34 mouse cellular contexts compared by ENCODE assay signal in genomic region chr8:119548560-119549113, GRCm38 (mm10). TPM values are rescaled to one million over a fixed set of nuclear protein-coding genes. Genes with fewer than 3 reads are reported as not detected.
A peak's percentile ranks its signal among the peaks of the same experiment; 100 is the strongest.
DNase-seq lines count a peak whose midpoint lies in the region; ATAC-seq and TF ChIP-seq lines count a peak whose summit lies in the region.
"Had no signal": no experiment of that assay in that cellular context is flagged by ENCODE, and none has a peak within 500 bp of the region (broad histone marks: within the 10 kb centered on the region; RNA-seq: fewer than 3 reads in every experiment).

No protein-coding gene starts in this region.

- peaks cover 6% of the 10 kb centered on the region; the same call in 1 of the 2 replicates for H3K36me3 ChIP-seq in stomach, postnatal 0 days (ENCODE audit: control insufficient read depth, insufficient read depth, low read length)

- DNase-seq in 416B (ENCODE audit: low read depth), result peak; percentile 21
- peak; percentile 37 for DNase-seq in gonadal fat pad, adult 2 months (ENCODE audit: low read depth)
- DNase-seq in stomach, postnatal 0 days (ENCODE audit: low spot score), result no peak
- no peak for DNase-seq in adrenal gland, postnatal 10 days
- no peak for DNase-seq in gastrocnemius, postnatal 25 days
- DNase-seq: adrenal gland, adult 8-10 months; cerebellum, adult 8-10 months; cerebellum, postnatal 25 days; heart, adult 11 months; heart, postnatal 36 days; kidney, adult 18-20 months; kidney, postnatal 4 days; layer of hippocampus, postnatal 36 days; liver; lung, adult 2 months; lung, postnatal 14 days; midbrain, embryonic 14.5 days; spleen, adult 18-20 months had no signal

- 49% methylated on average over 7 of the region's 7 CpGs for WGBS in stomach, postnatal 0 days

- H3K27ac ChIP-seq in stomach, postnatal 0 days (replicated peaks), result 0 out of 2 replicates have a peak overlapping the region, but pooled peaks have one; percentile 18
- H3K27ac ChIP-seq: forebrain, embryonic 10.5 days; forebrain, embryonic 15.5 days; heart, embryonic 10.5 days; hindbrain, embryonic 12.5 days; hindbrain, postnatal 0 days; liver, embryonic 14.5 days had no signal

- TF ChIP-seq CTCF in stomach, postnatal 0 days (IDR thresholded peaks at IDR 0.05; ENCODE audit: low read depth), result no peak

- H3K4me2 ChIP-seq in stomach, postnatal 0 days (replicated peaks; ENCODE audit: low read depth), result no peak overlapping the region
- H3K4me2 ChIP-seq: forebrain, embryonic 15.5 days; hindbrain, embryonic 12.5 days had no signal

- no peaks in the 10 kb centered on the region for H3K27me3 ChIP-seq in stomach, postnatal 0 days (ENCODE audit: control insufficient read depth, insufficient read depth, low read length)
- H3K27me3 ChIP-seq: forebrain, embryonic 15.5 days; hindbrain, embryonic 12.5 days had no signal

- TF ChIP-seq EP300 in stomach, postnatal 0 days (optimal IDR thresholded peaks at IDR 0.05), result no peak

- peak; percentile 11 for ATAC-seq in CD4-positive, CD25-positive, alpha-beta regulatory T cell, adult 4 months
- no peak for ATAC-seq in stomach, postnatal 0 days (ENCODE audit: low FRiP score, low TSS enrichment)
- ATAC-seq: forebrain, embryonic 15.5 days; hindbrain, postnatal 0 days had no signal

- H3K4me3 ChIP-seq in stomach, postnatal 0 days (ENCODE audit: low read depth, low read length), result no peak overlapping the region
- H3K4me3 ChIP-seq: forebrain, embryonic 10.5 days; forebrain, embryonic 15.5 days; heart, embryonic 10.5 days; hindbrain, embryonic 12.5 days had no signal

- peaks cover 2% of the 10 kb centered on the region; the same call in 1 of the 2 replicates for H3K4me1 ChIP-seq in stomach, postnatal 0 days (replicated peaks; ENCODE audit: control insufficient read depth, insufficient read depth)
- H3K4me1 ChIP-seq: forebrain, embryonic 15.5 days had no signal

- no peak overlapping the region for H3K9ac ChIP-seq in stomach, postnatal 0 days (ENCODE audit: low read length)
- H3K9ac ChIP-seq: forebrain, embryonic 15.5 days; hindbrain, embryonic 12.5 days; liver, embryonic 14.5 days had no signal

- no peaks in the 10 kb centered on the region for H3K9me3 ChIP-seq in stomach, postnatal 0 days (ENCODE audit: control insufficient read depth, low read length)
- H3K9me3 ChIP-seq: forebrain, embryonic 10.5 days; forebrain, embryonic 15.5 days; heart, embryonic 10.5 days; hindbrain, embryonic 12.5 days had no signal

RNA-seq across cellular contexts. Expression of gene Mbtps1, which starts 9.9 kb away (rescaled TPM):
- polyA plus RNA-seq in CD4-positive, CD25-positive, alpha-beta regulatory T cell, adult 4 months (2017; shearing (Covaris generic)), result 10 to 100 TPM; 45.9 to 90.2 TPM
- 103 and 107 TPM in 2 replicates for polyA plus RNA-seq in gonadal fat pad, adult 2 months (2012; rRNA removed)
- 37.1 and 38.4 TPM in 2 replicates for polyA plus RNA-seq in stomach, postnatal 0 days (2015; fragmentation: Nextera tagmentation; extraction: Ambion mirVana)
- 100 to 1,000 TPM; 103 to 114 TPM for total RNA-seq in adrenal gland, postnatal 10 days (2021)
- 10 to 100 TPM; 26.7 to 27.0 TPM for total RNA-seq in gastrocnemius, postnatal 25 days (2021)

RNA-seq across cellular contexts. Expression of gene Hsdl1, which starts 26.3 kb away (rescaled TPM):
- polyA plus RNA-seq in CD4-positive, CD25-positive, alpha-beta regulatory T cell, adult 4 months (2017; shearing (Covaris generic)), result 10 to 100 TPM; 68.3 to 83.5 TPM
- polyA plus RNA-seq in gonadal fat pad, adult 2 months (2012; rRNA removed), result 26.2 and 28.6 TPM in 2 replicates
- 21.3 and 21.4 TPM in 2 replicates for polyA plus RNA-seq in stomach, postnatal 0 days (2015; fragmentation: Nextera tagmentation; extraction: Ambion mirVana)
- 10 to 100 TPM; 24.8 to 28.0 TPM for total RNA-seq in adrenal gland, postnatal 10 days (2021)
- 10 to 100 TPM; 11.2 to 13.3 TPM for total RNA-seq in gastrocnemius, postnatal 25 days (2021)

RNA-seq across cellular contexts. Expression of gene Dnaaf1, which starts 26.4 kb away (rescaled TPM):
- not detected for polyA plus RNA-seq in CD4-positive, CD25-positive, alpha-beta regulatory T cell, adult 4 months (2017; shearing (Covaris generic))
- polyA plus RNA-seq in gonadal fat pad, adult 2 months (2012; rRNA removed), result 2.0 and 4.0 TPM in 2 replicates
- polyA plus RNA-seq in stomach, postnatal 0 days (2015; fragmentation: Nextera tagmentation; extraction: Ambion mirVana), result 0.24 and 0.30 TPM in 2 replicates
- not detected for total RNA-seq in adrenal gland, postnatal 10 days (2021)
- not detected for total RNA-seq in gastrocnemius, postnatal 25 days (2021)
- total RNA-seq: adrenal gland, adult 8-10 months; gastrocnemius, adult 8-10 months; heart, postnatal 36 days; hindbrain, postnatal 0 days; left cerebral cortex, postnatal 10 days; monocyte, adult 5-6 weeks; neutrophil, adult 5-6 weeks had no signal
- polyA plus RNA-seq: embryonic facial prominence, embryonic 11.5 days; neural tube, embryonic 11.5 days had no signal

RNA-seq across cellular contexts. Expression of gene Slc38a8, which starts 47.1 kb away (rescaled TPM):
- polyA plus RNA-seq in CD4-positive, CD25-positive, alpha-beta regulatory T cell, adult 4 months (2017; shearing (Covaris generic)), result not detected
- polyA plus RNA-seq in gonadal fat pad, adult 2 months (2012; rRNA removed), result 0.18 and 0.24 TPM in 2 replicates
- polyA plus RNA-seq in stomach, postnatal 0 days (2015; fragmentation: Nextera tagmentation; extraction: Ambion mirVana), result not detected in 2 replicates
- total RNA-seq in adrenal gland, postnatal 10 days (2021), result not detected
- not detected for total RNA-seq in gastrocnemius, postnatal 25 days (2021)
- total RNA-seq: gastrocnemius, adult 8-10 months; heart, postnatal 36 days; hindbrain, postnatal 0 days; layer of hippocampus, postnatal 36 days; monocyte, adult 5-6 weeks; neutrophil, adult 5-6 weeks had no signal
- polyA plus RNA-seq: forebrain, embryonic 15.5 days; heart, embryonic 10.5 days; heart, embryonic 16.5 days; kidney, embryonic 16.5 days; limb, embryonic 11.5 days; midbrain, embryonic 14.5 days; neural tube, embryonic 11.5 days had no signal

RNA-seq across cellular contexts. Expression of gene Taf1c, which starts 56.4 kb away (rescaled TPM):
- polyA plus RNA-seq in CD4-positive, CD25-positive, alpha-beta regulatory T cell, adult 4 months (2017; shearing (Covaris generic)), result 10 to 100 TPM; 13.3 to 17.1 TPM
- 13.6 and 17.8 TPM in 2 replicates for polyA plus RNA-seq in gonadal fat pad, adult 2 months (2012; rRNA removed)
- polyA plus RNA-seq in stomach, postnatal 0 days (2015; fragmentation: Nextera tagmentation; extraction: Ambion mirVana), result 5.9 and 6.2 TPM in 2 replicates
- 10 to 100 TPM; 10.1 to 13.0 TPM for total RNA-seq in adrenal gland, postnatal 10 days (2021)
- 1 to 10 TPM; 3.4 to 4.0 TPM for total RNA-seq in gastrocnemius, postnatal 25 days (2021)

Comparison
In these comparisons a context has a peak if more than half of its experiments do, and no peak if none do; other contexts are left out.
1. DNase-seq: peak in 416B (single experiment) and gonadal fat pad, adult 2 months (single experiment); none in stomach, postnatal 0 days (single experiment), adrenal gland, postnatal 10 days (single experiment) and gastrocnemius, postnatal 25 days (single experiment).